ENCODE assay signal across 13 mouse cellular contexts in genomic region chr5:36317641-36318368, GRCm38 (mm10).
DNase-seq lines count a peak whose midpoint lies in the region; ATAC-seq and TF ChIP-seq lines count a peak whose summit lies in the region.
"Had no signal": no experiment of that assay in that cellular context is flagged by ENCODE, and none has a peak within 500 bp of the region (broad histone marks: within the 10 kb centered on the region; RNA-seq: fewer than 3 reads in every experiment).

No protein-coding gene starts in this region.

- no peak overlapping the region for H3K4me3 ChIP-seq in hindbrain, embryonic 11.5 days (ENCODE audit: low read depth, low read length)
- no peak overlapping the region for H3K4me3 ChIP-seq in hindbrain, embryonic 14.5 days (replicated peaks; ENCODE audit: low read length)
- no peak overlapping the region for H3K4me3 ChIP-seq in midbrain, postnatal 0 days (ENCODE audit: low read depth, low read length)
- no peak overlapping the region for H3K4me3 ChIP-seq in midbrain, embryonic 11.5 days (ENCODE audit: low read depth, low read length)
- no peak overlapping the region for H3K4me3 ChIP-seq in bone marrow, adult 2 months (replicated peaks; ENCODE audit: control insufficient read depth, low read depth, low read length)
- H3K4me3 ChIP-seq: limb, embryonic 15.5 days; myocyte had no signal

- peaks cover 5% of the 10 kb centered on the region; the same call in 1 of the 2 replicates for H3K27me3 ChIP-seq in hindbrain, embryonic 11.5 days (ENCODE audit: control insufficient read depth, insufficient read depth, low read length)
- no peaks in the 10 kb centered on the region for H3K27me3 ChIP-seq in hindbrain, embryonic 14.5 days (ENCODE audit: control insufficient read depth, insufficient read depth, low read length)
- H3K27me3 ChIP-seq in midbrain, postnatal 0 days (ENCODE audit: insufficient read depth, low read length): no peaks in the 10 kb centered on the region
- H3K27me3 ChIP-seq in midbrain, embryonic 11.5 days (ENCODE audit: control insufficient read depth, insufficient read depth, low read length): no peaks in the 10 kb centered on the region; the same call in 1 of the 2 replicates
- no peaks in the 10 kb centered on the region for H3K27me3 ChIP-seq in splenic B cell, adult 2 months (ENCODE audit: control insufficient read depth, insufficient read depth, low read length, poor library complexity, severe bottlenecking)
- H3K27me3 ChIP-seq: limb, embryonic 15.5 days had no signal

- no peak overlapping the region for H3K9ac ChIP-seq in hindbrain, embryonic 11.5 days (ENCODE audit: low read depth, low read length)
- no peak overlapping the region for H3K9ac ChIP-seq in hindbrain, embryonic 14.5 days
- no peak overlapping the region for H3K9ac ChIP-seq in midbrain, postnatal 0 days (replicated peaks; ENCODE audit: low read length, poor library complexity, severe bottlenecking)
- no peak overlapping the region for H3K9ac ChIP-seq in midbrain, embryonic 11.5 days (ENCODE audit: low read length)
- H3K9ac ChIP-seq: limb, embryonic 15.5 days had no signal

- 0 out of 2 replicates have a peak overlapping the region, but pooled peaks have one; percentile 11 for H3K27ac ChIP-seq in hindbrain, embryonic 11.5 days (ENCODE audit: low read depth, low read length)
- no peak overlapping the region for H3K27ac ChIP-seq in hindbrain, embryonic 14.5 days
- no peak overlapping the region for H3K27ac ChIP-seq in midbrain, postnatal 0 days (ENCODE audit: low read depth, low read length)
- no peak overlapping the region for H3K27ac ChIP-seq in midbrain, embryonic 11.5 days (ENCODE audit: low read depth, low read length)
- H3K27ac ChIP-seq in bone marrow, adult 2 months (ENCODE audit: control insufficient read depth, insufficient read depth, low read depth, low read length, poor library complexity): no peak overlapping the region
- H3K27ac ChIP-seq: limb, embryonic 15.5 days had no signal

- peak; percentile 43 for DNase-seq in hindbrain, embryonic 11.5 days (ENCODE audit: low spot score)
- no peak for DNase-seq in hindbrain, embryonic 14.5 days (ENCODE audit: low spot score)
- no peak for DNase-seq in midbrain, postnatal 0 days (ENCODE audit: low spot score)
- no peak for DNase-seq in midbrain, embryonic 11.5 days (ENCODE audit: low spot score, missing footprints)
- DNase-seq in splenic B cell, adult 2 months (ENCODE audit: low read depth, low spot score): peak; percentile 56
- no peak for DNase-seq in cerebellum, adult 11-12 months
- no peak for DNase-seq in ovary, postnatal 36 days (ENCODE audit: low spot score)
- DNase-seq: cerebellum, postnatal 36 days; kidney, adult 8-10 months; right cerebral cortex, postnatal 14 days had no signal

- peaks cover 15% of the 10 kb centered on the region for H3K4me1 ChIP-seq in hindbrain, embryonic 11.5 days (replicated peaks; ENCODE audit: control insufficient read depth, insufficient read depth, low read length)
- peaks cover 16% of the 10 kb centered on the region for H3K4me1 ChIP-seq in hindbrain, embryonic 14.5 days (replicated peaks; ENCODE audit: control insufficient read depth, insufficient read depth, low read length)
- no peaks in the 10 kb centered on the region for H3K4me1 ChIP-seq in midbrain, postnatal 0 days (ENCODE audit: insufficient read depth, low read length)
- peaks cover 19% of the 10 kb centered on the region for H3K4me1 ChIP-seq in midbrain, embryonic 11.5 days (ENCODE audit: control insufficient read depth, insufficient read depth, low read length)
- H3K4me1 ChIP-seq in bone marrow, adult 2 months (ENCODE audit: control insufficient read depth, insufficient read depth, low read length): no peaks in the 10 kb centered on the region; the same call in 1 of the 2 replicates

- 0 out of 2 replicates have a peak, but pooled peaks have one; percentile 1 for ATAC-seq in hindbrain, embryonic 11.5 days (ENCODE audit: low FRiP score)
- ATAC-seq in hindbrain, embryonic 14.5 days (ENCODE audit: low FRiP score): no peak
- ATAC-seq in midbrain, postnatal 0 days (ENCODE audit: low FRiP score): no peak
- no peak for ATAC-seq in midbrain, embryonic 11.5 days (ENCODE audit: low FRiP score)

- 44% methylated on average over 6 of the region's 6 CpGs for WGBS in hindbrain, embryonic 11.5 days
- WGBS in hindbrain, embryonic 14.5 days: 27% methylated on average over 6 of the region's 6 CpGs
- 63% methylated on average over 6 of the region's 6 CpGs for whole genome bisulfite sequencing in midbrain, postnatal 0 days
- 72% methylated on average over 6 of the region's 6 CpGs for WGBS in midbrain, embryonic 11.5 days
- 60% methylated on average over 6 of the region's 6 CpGs for WGBS in bone marrow, adult 2 months

- H3K9me3 ChIP-seq in hindbrain, embryonic 11.5 days (ENCODE audit: control insufficient read depth, low read length): no peaks in the 10 kb centered on the region
- no peaks in the 10 kb centered on the region for H3K9me3 ChIP-seq in hindbrain, embryonic 14.5 days (ENCODE audit: control insufficient read depth, low read length)
- H3K9me3 ChIP-seq in midbrain, postnatal 0 days (ENCODE audit: low read length): no peaks in the 10 kb centered on the region
- no peaks in the 10 kb centered on the region for H3K9me3 ChIP-seq in midbrain, embryonic 11.5 days (ENCODE audit: control insufficient read depth, low read length)
- H3K9me3 ChIP-seq: limb, embryonic 15.5 days had no signal

- TF ChIP-seq CTCF in midbrain, postnatal 0 days (IDR thresholded peaks at IDR 0.05): peak; percentile 64
- peak; percentile 35 for TF ChIP-seq CTCF in bone marrow, adult 2 months (IDR thresholded peaks at IDR 0.05; ENCODE audit: control insufficient read depth, insufficient read depth, low read length)

- no peak overlapping the region for H3K4me2 ChIP-seq in hindbrain, embryonic 11.5 days (replicated peaks; ENCODE audit: low read depth, low read length)
- no peak overlapping the region for H3K4me2 ChIP-seq in hindbrain, embryonic 14.5 days (replicated peaks)
- no peak overlapping the region for H3K4me2 ChIP-seq in midbrain, postnatal 0 days (ENCODE audit: low read depth, low read length, poor library complexity, severe bottlenecking)
- no peak overlapping the region for H3K4me2 ChIP-seq in midbrain, embryonic 11.5 days
- H3K4me2 ChIP-seq: limb, embryonic 15.5 days had no signal

- TF ChIP-seq POLR2A in bone marrow, adult 2 months (IDR thresholded peaks at IDR 0.05; ENCODE audit: borderline replicate concordance, control insufficient read depth, low read depth, low read length): no peak

- no peaks in the 10 kb centered on the region for H3K36me3 ChIP-seq in hindbrain, embryonic 11.5 days (ENCODE audit: control insufficient read depth, insufficient read depth, low read length)
- no peaks in the 10 kb centered on the region for H3K36me3 ChIP-seq in hindbrain, embryonic 14.5 days (replicated peaks; ENCODE audit: control insufficient read depth, insufficient read depth)
- H3K36me3 ChIP-seq in midbrain, postnatal 0 days (ENCODE audit: insufficient read depth, low read length): no peaks in the 10 kb centered on the region
- H3K36me3 ChIP-seq in midbrain, embryonic 11.5 days (ENCODE audit: control insufficient read depth, insufficient read depth, low read length): no peaks in the 10 kb centered on the region
- H3K36me3 ChIP-seq in splenic B cell, adult 2 months (ENCODE audit: control insufficient read depth, insufficient read depth, low read length, poor library complexity, severe bottlenecking): no peaks in the 10 kb centered on the region
- H3K36me3 ChIP-seq: limb, embryonic 15.5 days had no signal

Comparison
In these comparisons a context has a peak if more than half of its experiments do, and no peak if none do; other contexts are left out.
1. DNase-seq: peak in hindbrain, embryonic 11.5 days (single experiment) and splenic B cell, adult 2 months (single experiment); none in hindbrain, embryonic 14.5 days (single experiment), midbrain, postnatal 0 days (single experiment), midbrain, embryonic 11.5 days (single experiment), cerebellum, adult 11-12 months (single experiment) and ovary, postnatal 36 days (single experiment).